Mouse (Mus musculus) ES-CJ7 (cell line): Measurements from ENCODE around the gene Zfp994.
"Not testable (repeated sequence)": the region's sequence is repeated elsewhere in the genome, so short reads cannot be mapped to it uniquely, and the experiment has no call there.

Experiments used
- DNase-seq: peaks from one replicate; pipeline ENCODE4 v3.0.0; 2011; ENCODE audit warnings: low read depth, low spot score

Gene Zfp994

GRCm38 (mm10) chr17:22225422-22226012, at the start of gene Zfp994:
TSS of gene Zfp994 (minus strand) at chr17:22225616.
- peak; percentile 94 for DNase-seq

GRCm38 (mm10) chr17:22230701-22231100, 5.3 kb upstream of the Zfp994 start:
- DNase-seq: not testable (repeated sequence)

GRCm38 (mm10) chr17:22225015-22225414, 401 bp downstream of the Zfp994 start:
- DNase-seq: not testable (repeated sequence)

- peak; percentile 73 for DNase-seq
Observed at GRCm38 (mm10) chr17:22165722-22166294, 59.6 kb downstream of the Zfp994 start, which contains the start of gene Zfp947. TSS of gene Zfp947 (minus strand) at chr17:22166190.

- not testable (repeated sequence) for DNase-seq
Observed at GRCm38 (mm10) chr17:22165304-22165703, 60.1 kb downstream of the Zfp994 start.

GRCm38 (mm10) chr17:22153951-22154350, 71.5 kb downstream of the Zfp994 start:
- DNase-seq: not testable (repeated sequence)
